Mouse (Mus musculus) central nervous system, embryonic 14 days (tissue): ENCODE data around the gene Il10rb. TPM values are rescaled to one million over a fixed set of nuclear protein-coding genes. Genes with fewer than 3 reads are reported as not detected.

Experiments
- polyA plus RNA-seq: library from polyadenylated mRNA; depleted of rRNA; stranded (reverse); fragments of >200 nt; gene quantifications from 2 replicates; pipeline ENCODE4 v1.2.3, GENCODE M21; 2012; rRNA removed

Il10rb gene
- polyA plus RNA-seq: 6.2 and 8.4 TPM in 2 replicates

DNA sequence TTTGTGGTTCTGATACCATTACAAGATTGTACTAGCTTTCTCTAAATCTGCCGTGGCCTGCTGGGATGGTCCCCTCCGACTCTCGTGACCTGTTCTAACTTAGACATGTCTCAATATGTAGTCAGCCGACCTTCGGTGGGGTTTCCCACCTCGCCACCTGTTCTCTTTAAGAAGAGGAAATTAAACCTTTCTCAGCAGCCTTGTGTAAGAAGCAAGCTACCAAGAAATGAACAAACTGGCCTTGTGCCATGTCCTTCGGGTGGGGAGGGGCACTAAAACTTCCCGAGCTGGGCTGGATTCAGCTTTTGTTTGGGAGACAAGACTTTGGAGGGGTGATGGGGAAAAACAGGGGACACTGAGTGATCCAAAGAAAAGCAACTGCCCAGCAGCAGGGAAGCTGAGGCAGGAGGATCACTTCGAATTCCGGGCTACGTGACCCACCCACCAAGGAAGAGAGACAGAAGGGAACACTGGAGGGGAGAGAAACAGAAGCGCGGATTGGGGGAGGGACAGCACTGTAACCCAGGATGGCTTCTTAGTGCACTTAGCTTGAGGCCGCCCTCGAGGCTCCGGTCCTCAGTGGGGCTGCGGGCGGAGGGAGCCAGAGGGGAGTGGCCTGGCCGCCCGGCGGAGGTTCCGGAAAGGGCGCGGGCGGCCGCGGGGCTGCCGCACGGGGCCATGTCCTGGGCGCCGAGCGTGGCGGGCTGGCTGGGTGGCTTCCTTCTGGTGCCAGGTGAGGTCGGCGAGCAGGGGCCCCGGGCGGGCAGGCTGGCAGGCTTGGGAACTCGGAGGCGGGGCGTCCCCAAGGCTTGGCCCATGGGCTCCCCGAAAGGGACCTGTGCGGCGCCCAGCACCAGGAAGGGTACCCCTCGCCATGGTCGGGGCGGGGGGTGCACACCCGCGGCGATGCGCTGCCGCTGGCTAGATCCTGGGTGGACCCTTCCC is at the start of gene Il10rb:
TSS of gene Il10rb (plus strand) at position 525 of the 945 bp plus-strand sequence.

DNA sequence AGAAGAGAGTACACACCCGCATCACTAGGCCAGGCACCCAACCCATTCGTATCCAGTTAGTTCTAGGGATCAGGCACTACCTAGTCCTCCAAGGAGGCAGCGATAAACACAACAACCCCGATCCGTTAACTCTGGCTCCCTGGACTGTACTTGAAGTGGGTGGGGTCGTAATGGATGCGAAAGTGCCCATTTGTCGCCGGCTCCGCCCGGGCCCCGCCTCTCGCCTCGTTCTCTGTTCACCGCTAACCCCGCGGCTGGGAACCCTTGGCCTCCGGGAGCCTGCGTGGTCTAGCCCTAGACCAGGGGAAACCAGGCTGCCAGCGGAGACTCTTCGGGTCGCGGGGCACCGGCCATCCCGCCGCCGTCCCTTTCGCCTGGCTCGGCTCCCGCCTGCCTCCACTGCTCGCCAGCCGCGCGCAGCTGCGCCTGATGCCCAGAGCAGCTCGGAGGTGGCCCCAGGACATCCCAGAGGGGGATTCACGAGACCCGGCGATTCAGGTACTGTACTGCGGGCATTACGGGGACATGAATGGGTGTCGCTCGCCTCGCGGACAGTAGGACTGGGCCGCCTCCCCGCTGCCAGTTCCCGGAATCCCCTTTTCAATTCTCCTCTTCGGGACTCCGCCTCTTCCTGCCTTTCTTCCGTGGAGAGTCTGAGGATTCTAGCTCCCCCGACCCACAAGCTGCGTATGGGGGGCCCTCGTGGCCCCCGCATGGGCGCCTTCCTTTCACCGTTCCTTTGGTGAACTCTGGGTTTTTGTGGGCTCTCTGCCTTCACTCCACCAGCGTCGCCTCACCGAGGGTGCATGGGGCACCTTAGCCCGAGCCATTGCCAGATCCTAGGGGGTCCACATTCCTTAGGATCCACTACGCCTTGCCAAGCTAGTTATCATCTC is 33.1 kb upstream of the Il10rb start, which contains the start of gene Ifnar2:
TSS of gene Ifnar2 (plus strand) at position 207 of the 896 bp plus-strand sequence.

DNA sequence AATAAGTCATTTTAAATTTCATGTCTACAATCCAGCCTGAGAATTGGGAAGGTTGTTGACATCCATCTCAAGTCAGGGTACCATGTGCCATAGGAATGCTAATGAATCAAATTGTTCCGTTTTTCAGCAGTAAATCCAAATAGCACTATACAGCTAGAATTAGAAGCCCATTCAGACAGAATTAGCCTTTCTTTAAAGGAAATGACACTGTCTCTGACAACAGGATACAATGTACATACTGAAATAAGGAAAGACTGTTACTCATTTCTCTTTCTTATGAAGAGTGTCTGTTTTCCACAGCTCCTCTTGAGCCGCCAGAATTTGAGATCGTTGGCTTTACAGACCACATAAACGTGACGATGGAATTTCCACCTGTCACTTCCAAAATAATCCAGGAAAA is 14.5 kb upstream of the Il10rb start, which contains the start of gene Gm21970:
TSS of gene Gm21970 (plus strand) at position 301 of the 400 bp plus-strand sequence.

Other genes with a start within 250 kb of the Il10rb start
- 16.5 and 18.5 TPM in 2 replicates for gene Olig2, start 180.7 kb upstream of the Il10rb start, polyA plus RNA-seq
- 28.7 and 34.1 TPM in 2 replicates for gene Olig1, start 136.4 kb upstream of the Il10rb start, polyA plus RNA-seq
- 26.0 and 28.7 TPM in 2 replicates for gene Ifnar2, start 33.4 kb upstream of the Il10rb start, polyA plus RNA-seq
- gene Gm21970, start 14.4 kb upstream of the Il10rb start, polyA plus RNA-seq: not detected in 2 replicates
- gene Ifnar1, start 79.1 kb downstream of the Il10rb start, polyA plus RNA-seq: 44.4 and 44.8 TPM in 2 replicates
- gene Ifngr2, start 140.9 kb downstream of the Il10rb start, polyA plus RNA-seq: 26.4 and 27.1 TPM in 2 replicates
- gene Tmem50b, start 191.6 kb downstream of the Il10rb start, polyA plus RNA-seq: 44.4 and 48.9 TPM in 2 replicates
- gene Dnajc28, start 212.9 kb downstream of the Il10rb start, polyA plus RNA-seq: 3.9 and 4.2 TPM in 2 replicates
- 69.1 and 69.3 TPM in 2 replicates for gene Gart, start 240.8 kb downstream of the Il10rb start, polyA plus RNA-seq
- gene Son, start 241.3 kb downstream of the Il10rb start, polyA plus RNA-seq: 346 and 354 TPM in 2 replicates